Mouse (Mus musculus) cerebellum, adult 2 months (tissue): Measurements from ENCODE around the gene Cdc42se1. TPM values are rescaled to one million over a fixed set of nuclear protein-coding genes. Genes with fewer than 3 reads are reported as not detected.

Source experiments
- DNase-seq, 2 experiments: peaks; one replicate each; pipeline ENCODE4 v3.0.0; 2021
- H3K27ac ChIP-seq: fragments of 200-500 bp; 2 replicates; pipeline ENCODE4 v1.5.1; 2012; ENCODE audit warnings: low read length, control low read depth, inconsistent platforms; ENCODE audit not compliant: insufficient read depth
- H3K27me3 ChIP-seq: fragments of 200-500 bp; 2 replicates; pipeline ENCODE4 v1.6.1; 2012; ENCODE audit warnings: inconsistent platforms, mild to moderate bottlenecking, low read length, moderate library complexity; ENCODE audit not compliant: control insufficient read depth, insufficient read depth
- H3K4me1 ChIP-seq: fragments of 200-500 bp; 2 replicates; pipeline ENCODE4 v1.6.1; 2011; ENCODE audit warnings: low read length; ENCODE audit not compliant: control insufficient read depth, insufficient read depth
- H3K4me3 ChIP-seq: fragments of 200-500 bp; replicated peaks from 2 replicates; pipeline ENCODE3; 2011; ENCODE audit warnings: mild to moderate bottlenecking, low read depth, low read length, control low read depth; ENCODE audit not compliant: insufficient read depth
- CTCF ChIP-seq: fragments of 200-500 bp; IDR thresholded peaks from 2 replicates; pipeline ENCODE4 v1.5.1; 2011; ENCODE audit warnings: low read depth, mild to moderate bottlenecking, control low read depth, low read length, moderate library complexity, borderline replicate concordance; ENCODE audit not compliant: insufficient read depth
- POLR2A ChIP-seq: fragments of 200-500 bp; IDR thresholded peaks from 2 replicates; pipeline ENCODE4 v1.6.1; 2011; ENCODE audit warnings: low read length, control low read depth, borderline replicate concordance; ENCODE audit not compliant: insufficient read depth
- WGBS: fragments of 180-500 bp; shearing (Covaris S2); methylation state at CpG from one replicate; pipeline ENCODE4 v1.1.7; 2018; 5-methylcytosine and 5-hydroxymethylcytosine counted together
- polyA plus RNA-seq: library from polyadenylated mRNA; depleted of rRNA; stranded (reverse); fragments of >200 nt; gene quantifications from 2 replicates; pipeline ENCODE4 v1.2.3, GENCODE M21; 2012

The Cdc42se1 gene
- polyA plus RNA-seq, 1 experiment = 74.0 TPM

DNA sequence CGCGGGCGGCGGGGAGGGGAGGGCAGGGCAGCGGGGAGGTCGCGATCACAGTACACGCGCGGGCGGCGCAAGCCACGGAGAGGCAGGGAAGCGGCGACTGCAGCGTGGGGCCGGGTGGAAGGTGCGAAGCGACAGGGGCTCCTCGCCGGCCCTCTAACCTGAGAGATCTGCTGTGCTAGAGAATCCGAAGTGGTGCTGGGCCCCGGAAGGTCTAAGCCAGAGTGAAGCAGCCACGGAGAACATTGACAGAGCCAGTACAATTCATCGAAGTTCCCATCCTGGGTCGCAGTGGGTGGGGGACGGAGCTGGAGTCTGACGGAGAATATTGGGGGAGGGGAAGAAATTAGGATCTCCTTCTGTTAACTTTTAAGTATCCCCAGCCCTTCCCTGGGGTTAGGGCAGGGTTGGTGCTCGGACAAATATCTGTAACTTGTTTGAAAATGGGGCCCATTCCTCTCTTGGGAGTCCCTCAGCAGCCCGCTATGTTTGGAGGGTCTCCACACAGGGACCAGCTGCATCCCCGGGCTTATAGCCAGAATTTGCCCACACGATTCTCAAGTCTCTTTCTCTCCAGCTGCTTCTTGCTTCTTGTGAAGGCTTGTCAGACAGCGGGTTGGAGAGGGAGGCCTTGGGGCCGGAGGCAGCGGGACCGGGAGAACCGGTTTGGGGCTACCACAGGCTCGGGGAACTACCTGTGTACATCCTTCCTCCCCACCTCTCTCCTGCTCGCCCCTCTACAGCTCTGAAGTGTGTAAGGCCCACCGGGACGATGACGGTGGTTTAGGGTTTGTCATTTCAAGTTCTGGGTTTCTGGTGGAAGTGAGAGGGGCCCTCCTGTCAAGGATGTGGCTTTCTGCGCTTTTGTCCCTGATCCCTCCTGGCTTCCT is 605 bp downstream of the Cdc42se1 start:
- H3K4me1 ChIP-seq = peaks cover 19% of the 10 kb centered on the region

DNA sequence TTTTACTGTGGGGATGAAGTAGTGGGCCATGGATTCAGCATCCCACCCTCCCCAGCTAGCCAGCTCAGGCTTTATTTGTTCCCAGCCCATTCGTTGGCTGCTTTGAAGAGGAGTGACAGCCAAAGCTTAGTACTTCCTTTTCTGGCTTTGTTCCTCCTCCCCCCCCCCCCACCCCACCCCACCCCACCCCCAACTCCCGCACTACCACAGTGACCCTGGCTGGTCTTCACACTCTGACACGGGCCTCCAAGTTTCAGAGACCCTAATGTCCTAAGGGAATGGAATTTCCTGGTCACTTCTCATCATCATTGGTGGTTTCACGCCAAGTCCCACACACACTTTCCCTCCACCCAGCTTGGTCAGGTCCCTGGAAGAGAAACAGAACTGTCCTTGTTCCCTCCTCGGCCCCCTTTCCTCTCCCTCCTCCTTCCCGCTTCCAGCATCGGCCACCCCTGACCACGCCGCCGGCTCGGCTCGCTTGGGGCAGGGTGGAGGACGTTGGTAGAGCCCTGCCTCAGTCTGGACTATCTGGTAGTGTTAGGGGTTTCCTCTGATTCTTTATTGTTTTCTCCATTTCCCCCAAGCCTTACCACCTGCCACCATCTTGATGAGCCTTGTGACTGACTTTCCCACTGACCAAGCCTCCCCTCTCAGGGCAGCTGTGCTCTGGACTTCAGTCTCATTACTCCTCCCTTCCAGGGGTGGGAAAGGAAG is 1.4 kb downstream of the Cdc42se1 start:
- H3K4me3 ChIP-seq = peak overlapping the region; percentile 72
- H3K27ac ChIP-seq = peak overlapping the region; percentile 52
- WGBS = 1% methylated on average over 13 of the region's 13 CpGs
- peaks cover 19% of the 10 kb centered on the region for H3K4me1 ChIP-seq
- no peak for TF ChIP-seq POLR2A
- TF ChIP-seq CTCF = no peak
- peak; percentile 51 to 55 for DNase-seq
- no peaks in the 10 kb centered on the region for H3K27me3 ChIP-seq

More for the DNA sequence above, 605 bp downstream of the Cdc42se1 start:
- H3K27ac ChIP-seq = peak overlapping the region; percentile 52
- 1% methylated on average over 43 of the region's 43 CpGs for WGBS
- peak overlapping the region; percentile 72 for H3K4me3 ChIP-seq
- no peak for TF ChIP-seq POLR2A
- TF ChIP-seq CTCF = no peak
- DNase-seq = peak; percentile 53 to 63
- no peaks in the 10 kb centered on the region for H3K27me3 ChIP-seq

DNA sequence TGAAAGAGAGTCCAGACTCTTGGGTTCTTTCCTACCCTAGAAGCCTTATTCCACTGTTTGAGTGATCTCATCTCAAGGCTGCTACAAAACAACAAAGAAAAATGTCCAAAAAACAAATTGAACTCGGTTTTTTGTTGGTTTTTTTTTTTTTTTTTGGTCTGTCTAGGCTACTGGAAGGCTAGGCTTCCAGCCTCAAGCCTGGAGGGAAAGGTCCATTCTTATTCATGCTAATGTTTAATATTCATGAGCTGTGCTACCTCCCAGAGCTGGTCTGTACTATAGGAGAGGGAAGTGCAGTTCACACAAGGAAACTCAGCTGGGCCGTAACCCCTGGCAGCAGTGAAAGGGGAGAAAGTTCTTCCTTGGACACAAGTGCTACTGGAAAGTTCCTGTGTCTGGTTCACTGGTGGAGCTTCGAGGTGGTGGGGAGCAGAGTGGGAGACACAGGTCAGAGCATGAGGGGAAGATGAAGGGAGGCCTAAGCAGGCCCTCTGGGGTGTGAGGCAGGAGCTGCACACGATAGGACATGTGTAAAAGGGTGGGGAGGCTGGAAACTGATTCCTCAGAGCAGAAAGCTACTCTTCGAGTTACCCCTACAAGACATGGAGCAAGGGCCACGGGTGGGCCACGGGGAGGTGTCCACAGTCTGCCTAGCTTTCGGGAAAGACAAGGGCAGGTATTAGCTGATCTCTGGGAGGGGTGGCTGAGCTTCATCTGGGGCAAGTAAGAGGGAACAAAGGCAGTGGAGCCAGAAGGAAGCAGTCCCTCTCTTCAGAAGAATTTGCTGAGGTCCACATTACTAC is 2.2 kb downstream of the Cdc42se1 start:
- 21% methylated on average over 8 of the region's 8 CpGs for WGBS
- Histone ChIP-seq H3K27ac (peak overlapping the region; percentile 49), H3K4me1 (peaks cover 19% of the 10 kb centered on the region), H3K4me3 (peak overlapping the region; percentile 72), H3K27me3 (no peaks in the 10 kb centered on the region)
- no peak for TF ChIP-seq CTCF
- TF ChIP-seq POLR2A = no peak
- DNase-seq = no peak

DNA sequence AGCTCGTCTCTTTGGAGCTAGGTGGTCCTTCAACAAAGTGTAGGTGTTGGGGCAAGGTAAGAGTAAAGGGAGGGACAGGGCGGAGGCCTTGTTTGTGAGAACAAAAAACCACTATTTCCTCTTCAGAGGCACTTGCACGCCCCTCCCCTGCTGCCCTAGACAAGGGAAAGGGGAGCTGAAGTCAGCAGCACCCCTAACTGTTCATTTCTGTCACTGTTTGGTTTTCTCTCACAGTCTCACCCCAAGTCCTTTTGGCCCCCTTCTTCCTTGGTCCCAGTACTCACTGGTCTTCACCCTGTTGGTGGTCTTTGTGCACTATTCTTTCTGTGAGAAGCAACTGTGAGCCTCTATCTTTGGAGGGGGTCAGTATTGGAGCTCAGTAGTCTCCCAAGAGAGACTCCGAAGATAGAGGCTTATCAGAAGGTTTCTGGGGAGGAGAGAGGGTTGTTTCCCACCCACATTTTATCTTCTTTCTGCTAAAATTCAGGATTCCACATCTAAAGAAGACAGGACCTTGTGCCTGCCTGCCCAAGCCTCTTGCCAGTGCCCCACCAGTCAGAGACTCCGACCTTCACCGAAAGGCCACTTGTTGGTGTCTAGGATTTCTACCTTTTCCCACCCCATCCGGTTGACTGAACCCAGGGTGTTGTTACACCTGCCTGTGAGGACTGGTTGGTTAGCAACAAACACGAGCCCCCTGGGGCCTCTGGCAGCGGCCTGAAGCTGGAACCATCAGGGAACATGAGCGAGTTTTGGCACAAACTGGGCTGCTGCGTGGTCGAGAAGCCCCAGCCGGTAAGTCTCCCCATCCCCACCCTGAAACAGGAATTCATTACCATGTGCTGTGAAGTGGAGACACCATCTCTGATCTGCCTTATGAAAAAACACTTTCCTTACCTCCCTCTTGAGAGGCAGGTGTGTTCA is 3.0 kb downstream of the Cdc42se1 start, which contains the start of gene Mllt11:
TSS of gene Mllt11 (minus strand) at position 874 of the 924 bp plus-strand sequence.
- peak in 1 of 2 experiments; percentile 39 for DNase-seq
- peak within 1 kb of the TSS; percentile 41 for H3K4me3 ChIP-seq
- 29% methylated on average over 13 of the region's 13 CpGs for WGBS

DNA sequence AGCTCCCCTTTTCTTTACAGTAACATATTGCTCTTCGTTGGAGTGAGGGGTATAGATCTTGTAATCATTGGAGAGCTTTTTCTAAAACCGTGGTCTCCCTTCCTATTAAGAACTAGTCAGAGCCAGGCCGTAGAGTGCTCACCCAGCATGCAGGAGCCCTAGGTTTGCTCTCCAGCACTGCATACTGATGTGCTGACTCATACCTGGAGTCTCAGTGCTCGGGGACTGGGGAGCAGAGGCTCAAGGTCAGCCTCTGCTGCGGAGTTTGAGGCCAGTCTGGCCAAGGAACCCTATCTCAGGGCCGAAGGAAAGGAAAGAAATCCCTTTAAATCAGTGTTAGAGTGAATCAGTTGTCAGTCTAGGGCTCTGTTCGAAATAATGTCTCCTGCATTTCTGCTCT is 4.2 kb downstream of the Cdc42se1 start:
- no peak for DNase-seq
- Histone ChIP-seq H3K27me3 (no peaks in the 10 kb centered on the region), H3K27ac (no peak overlapping the region), H3K4me3 (no peak overlapping the region), H3K4me1 (peaks cover 18% of the 10 kb centered on the region)
- 81% methylated on average over 7 of the region's 7 CpGs for WGBS
- TF ChIP-seq CTCF (no peak), POLR2A (no peak)

More for the DNA sequence above, 3.0 kb downstream of the Cdc42se1 start, which contains the start of gene Mllt11:
- peaks cover 18% of the 10 kb centered on the region for H3K4me1 ChIP-seq
- peak within 1 kb of the TSS; percentile 18 for H3K27ac ChIP-seq
- no peaks in the 10 kb centered on the region for H3K27me3 ChIP-seq
- TF ChIP-seq POLR2A (no peak), CTCF (no peak)

DNA sequence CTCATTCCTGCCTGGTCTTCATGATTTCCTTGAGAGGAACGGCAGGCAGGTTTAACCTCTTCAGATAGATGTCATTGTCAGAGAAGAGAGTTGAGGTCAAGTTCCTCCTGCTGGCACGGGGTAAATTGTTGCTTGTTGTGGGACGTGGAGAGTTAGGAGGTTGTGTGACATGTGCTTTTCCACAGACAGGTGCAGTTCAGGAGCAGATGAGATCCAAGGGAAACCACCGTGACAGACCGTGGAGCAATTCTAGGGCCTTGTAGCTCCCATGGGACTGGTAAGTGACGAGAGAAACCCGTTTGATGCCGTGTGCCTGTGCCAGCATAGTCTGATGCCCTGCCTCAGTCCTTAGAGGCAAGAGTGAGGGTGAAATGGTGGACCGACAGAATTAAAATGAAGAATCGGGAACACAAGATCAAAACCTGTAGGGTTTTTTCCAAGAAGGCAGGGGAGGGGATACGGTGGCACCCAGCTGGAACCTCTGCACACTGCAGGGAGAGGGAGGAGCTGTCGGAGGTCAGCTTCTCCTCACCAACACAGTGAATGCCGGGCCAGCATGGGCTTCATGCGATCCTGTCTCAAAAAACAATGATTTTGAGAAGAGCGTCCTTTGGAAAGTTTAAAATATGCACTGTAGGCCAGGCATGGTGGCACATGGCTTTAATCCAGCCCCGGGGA is 4.9 kb downstream of the Cdc42se1 start:
- DNase-seq = no peak
- Histone ChIP-seq H3K4me1 (peaks cover 18% of the 10 kb centered on the region), H3K27ac (no peak overlapping the region), H3K4me3 (no peak overlapping the region), H3K27me3 (no peaks in the 10 kb centered on the region)
- WGBS = 72% methylated on average over 16 of the region's 16 CpGs
- TF ChIP-seq CTCF (no peak), POLR2A (no peak)
